Mouse (Mus musculus): Measurements from ENCODE around the gene Pld3.

- no peak for TF ChIP-seq CTCF (conservative IDR thresholded peaks at IDR 0.05; ENCODE audit: low read length)
- TF ChIP-seq NANOG (IDR thresholded peaks at IDR 0.05; ENCODE audit: borderline replicate concordance, low read length): no peak
These were observed 43.8 kb upstream of the Pld3 start for GRCm38 (mm10) chr7:27596586-27597503.
